Mouse (Mus musculus) layer of hippocampus, postnatal 14 days (tissue): Measurements from ENCODE around the gene Rab2b. TPM values are rescaled to one million over a fixed set of nuclear protein-coding genes. Genes with fewer than 3 reads are reported as not detected.
"Not testable (repeated sequence)": the region's sequence is repeated elsewhere in the genome, so short reads cannot be mapped to it uniquely, and the experiment has no call there.

Source experiments
- DNase-seq, 2 experiments: peaks; one replicate each; pipeline ENCODE4 v3.0.0; 2021 to 2022; ENCODE audit warnings: low spot score in 2 of 2, mixed read lengths in 1 of 2
- long read RNA-seq, 2 experiments: library from polyadenylated mRNA; stranded (forward); transcript quantifications; one replicate each; pipeline ENCODE4 v2.0.0; 2021
- total RNA-seq, 2 experiments: library from RNA; stranded (reverse); gene quantifications; 2 replicates each; pipeline ENCODE4 v1.2.3; 2021

Gene Rab2b
- total RNA-seq = 10 to 100 TPM; 34.6 to 38.0 TPM
- long read RNA-seq, experiment 1, transcript Rab2b-201 (8 exons, 2,906 nt) = major isoform, 25 of 38 reads
- long read RNA-seq, experiment 1, partial matches to known transcripts = 2 of 38 reads
- long read RNA-seq, experiment 1, other reads (novel, unspliced or antisense) = 11 of 38 reads
- long read RNA-seq, experiment 2, transcript Rab2b-201 (8 exons, 2,906 nt) = major isoform, 40 of 59 reads
- long read RNA-seq, experiment 2, partial matches to known transcripts = 2 of 59 reads
- long read RNA-seq, experiment 2, other reads (novel, unspliced or antisense) = 14 of 59 reads

DNA sequence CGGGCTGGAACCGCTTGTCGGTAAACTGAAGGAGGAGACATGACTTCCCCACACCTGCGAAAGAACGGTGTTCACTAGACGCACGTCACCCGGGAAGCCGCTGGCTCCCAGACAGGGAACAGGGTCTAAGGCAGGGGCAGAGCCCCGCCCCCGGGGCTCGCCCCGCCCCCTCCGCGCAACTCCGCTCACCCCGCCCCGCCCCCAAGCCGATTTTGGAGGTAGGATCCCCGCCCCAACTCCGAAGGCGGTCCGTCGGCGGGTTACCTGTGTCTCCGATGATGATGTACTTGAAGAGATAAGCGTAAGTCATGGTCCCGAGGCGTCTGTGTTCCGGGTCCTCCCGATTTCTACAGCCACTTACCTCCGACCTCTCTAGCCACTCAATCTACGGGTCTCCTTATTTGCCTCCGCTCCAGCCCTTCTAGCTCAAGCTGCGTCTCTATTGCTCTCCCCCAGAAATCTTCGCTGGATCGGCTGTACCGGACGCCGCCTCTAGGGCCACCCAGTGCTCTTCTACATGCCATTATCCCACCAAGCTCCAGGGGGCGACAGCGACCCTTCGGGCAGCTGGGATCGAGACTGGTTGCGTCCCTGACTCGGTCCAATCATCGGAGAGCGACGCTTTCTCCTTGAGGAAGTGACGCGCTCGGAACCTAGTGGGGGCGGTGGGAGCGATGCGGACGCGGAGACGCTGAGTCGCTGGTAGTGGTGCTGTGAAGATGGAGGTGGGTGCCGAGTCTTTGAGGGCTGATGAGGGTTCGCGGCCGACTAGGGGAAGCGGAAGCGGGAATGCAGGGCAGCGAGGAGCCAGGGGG lies at the start of gene Rab2b, which contains the start of gene Tox4:
Rab2b (minus strand) TSS at position 614 of the 815 bp plus-strand sequence.
Tox4 (plus strand) TSS at position 215 of the 815 bp plus-strand sequence.
- peak; percentile 100 for DNase-seq

GRCm38 (mm10) chr14:52327910-52328812 lies 48.8 kb upstream of the Rab2b start, which contains the start of gene Sall2:
Sall2 (minus strand) TSS chr14:52328762.
- DNase-seq = no peak

- no peak for DNase-seq
Measured at GRCm38 (mm10) chr14:52327375-52327901, 48.1 kb upstream of the Rab2b start.

DNA sequence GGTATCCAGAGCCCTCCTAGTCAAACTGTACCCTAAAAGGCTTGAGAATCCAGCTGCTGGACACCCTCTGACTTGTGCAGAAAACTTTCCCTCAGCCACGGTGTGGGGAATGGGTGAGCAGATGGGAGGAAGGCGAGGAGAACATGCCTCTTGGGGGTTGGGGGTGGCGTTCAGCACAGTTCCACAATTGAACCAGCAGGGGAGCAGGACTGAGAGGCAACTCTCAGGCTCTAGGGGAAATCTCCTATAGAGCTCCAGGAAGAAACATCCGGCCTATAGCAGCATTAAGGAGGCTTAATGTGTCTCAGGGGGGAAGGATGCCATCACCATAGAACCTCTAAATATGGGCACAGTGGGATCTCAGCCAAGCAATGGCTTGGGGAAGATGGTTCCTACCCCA lies 46.5 kb upstream of the Rab2b start:
- DNase-seq = no peak

GRCm38 (mm10) chr14:52319361-52319760 lies 40.0 kb upstream of the Rab2b start:
- no peak for DNase-seq

DNA sequence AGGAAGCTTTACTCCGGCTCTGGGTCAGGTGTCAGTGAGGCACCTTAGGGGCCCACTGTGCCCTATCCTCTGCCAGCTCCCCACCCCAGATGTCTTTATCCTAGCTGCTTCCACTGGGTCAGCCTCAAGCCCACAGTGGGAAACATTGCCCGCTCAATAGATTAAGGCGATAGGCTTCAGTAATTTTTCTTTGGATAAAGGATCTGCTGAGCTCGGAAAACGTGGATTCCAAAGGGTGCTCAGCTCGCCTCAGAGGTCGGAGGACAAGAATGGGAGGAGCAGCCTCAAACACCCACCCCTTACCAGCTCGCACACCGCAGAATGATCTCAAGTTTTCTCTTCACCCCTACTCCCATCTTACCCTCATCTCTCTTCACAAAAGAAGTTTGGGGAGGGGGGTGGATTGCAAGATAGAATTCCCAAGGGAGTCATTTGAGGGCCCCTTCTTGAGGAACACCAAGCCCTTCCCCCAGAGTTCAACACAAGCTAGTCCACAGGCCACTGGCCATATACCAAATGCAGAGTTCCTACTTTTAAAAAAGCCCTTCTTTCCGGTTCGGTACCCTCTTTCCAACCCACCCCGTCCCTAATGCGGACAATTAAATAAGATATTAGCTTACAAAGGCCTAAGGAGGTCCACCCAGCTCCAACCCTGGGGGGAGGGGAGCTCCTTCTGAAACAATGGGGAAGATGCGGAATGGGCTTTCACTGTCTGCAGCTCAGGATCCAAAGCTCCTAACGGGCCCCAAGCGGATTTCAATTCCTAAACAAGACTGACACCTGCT lies 37.3 kb upstream of the Rab2b start:
- no peak for DNase-seq

DNA sequence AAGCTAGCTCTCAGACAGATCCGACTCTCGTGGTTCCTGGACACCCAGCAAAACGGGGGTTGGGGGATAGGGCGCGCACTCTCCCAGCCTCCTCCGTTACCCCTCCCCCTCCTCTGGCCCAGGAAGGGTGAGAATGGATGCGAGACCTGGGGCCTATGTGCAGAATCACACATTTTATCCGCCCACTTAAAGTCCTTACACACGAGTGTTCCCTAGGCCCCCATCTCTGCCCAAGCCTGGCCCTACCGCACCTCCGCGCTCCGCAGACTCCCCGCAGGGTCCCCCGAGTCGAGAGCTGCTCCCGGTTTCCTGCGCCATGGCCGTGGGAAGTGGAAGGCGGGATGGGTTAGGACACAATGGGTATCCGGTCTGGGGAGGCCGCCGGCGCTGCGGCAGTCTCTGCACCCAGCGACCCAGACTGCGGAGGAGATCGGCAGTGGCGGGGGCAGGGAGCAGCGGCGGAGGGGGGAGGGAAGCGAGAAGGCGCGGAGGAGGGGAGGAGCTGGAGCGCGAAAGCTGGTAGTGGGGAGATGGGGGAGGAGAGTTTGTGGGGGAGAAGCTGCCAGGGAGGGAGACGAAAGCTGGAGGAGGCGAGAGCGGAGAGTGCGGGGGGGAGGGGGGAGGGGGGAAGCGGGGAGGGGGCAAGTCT lies 36.6 kb upstream of the Rab2b start:
- peak; percentile 73 to 79 for DNase-seq

- no peak for DNase-seq
Measured at GRCm38 (mm10) chr14:52315283-52315780, 36.0 kb upstream of the Rab2b start.

- DNase-seq = no peak
Measured at GRCm38 (mm10) chr14:52314808-52315150, 35.4 kb upstream of the Rab2b start.

DNA sequence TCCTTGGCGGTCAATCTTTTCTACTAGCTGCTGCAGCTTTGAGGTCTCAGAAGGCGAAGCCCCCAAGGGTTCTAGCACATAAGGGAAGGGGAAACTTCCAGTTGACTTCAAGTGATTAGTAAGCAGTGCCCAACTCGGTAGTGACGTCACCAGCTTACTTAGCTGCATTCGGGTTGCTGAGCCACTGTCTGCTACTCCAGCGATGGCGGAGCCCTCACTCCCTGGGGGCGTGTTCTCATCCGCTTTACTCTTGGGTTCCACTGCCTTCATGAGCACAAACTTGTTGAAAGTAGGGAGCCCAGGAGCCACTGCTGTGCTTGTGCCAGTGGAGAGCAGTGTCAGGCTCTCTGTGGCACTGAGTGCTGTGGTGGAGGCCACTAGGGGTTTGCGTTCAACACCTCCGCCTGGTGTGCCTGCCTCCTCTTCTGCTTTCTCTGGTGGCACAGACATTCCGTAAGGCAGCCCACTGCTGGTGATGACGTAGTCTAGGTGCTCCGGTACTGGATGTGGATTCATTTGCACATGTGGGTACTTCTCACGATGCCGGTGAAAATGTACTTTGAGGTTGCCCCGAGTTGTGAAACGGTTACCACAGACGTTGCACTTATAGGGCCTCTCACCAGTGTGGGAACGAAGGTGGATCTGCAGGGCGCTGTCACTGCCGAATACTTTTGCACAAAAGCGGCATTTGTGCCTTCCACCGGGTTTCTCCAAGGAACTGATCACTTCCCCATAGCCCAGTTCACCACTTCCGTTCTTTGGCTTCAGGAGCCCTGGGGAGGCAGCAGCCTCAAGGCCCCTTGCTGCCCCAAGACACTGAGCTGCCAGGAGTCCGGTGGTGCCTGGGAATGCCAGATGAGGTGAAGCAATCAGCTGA lies 34.8 kb upstream of the Rab2b start:
- no peak for DNase-seq

- peak in 1 of 2 experiments; percentile 45 for DNase-seq
Measured at GRCm38 (mm10) chr14:52310906-52311305, 31.6 kb upstream of the Rab2b start.

GRCm38 (mm10) chr14:52310343-52310742 lies 31.0 kb upstream of the Rab2b start:
- not testable (repeated sequence) for DNase-seq

DNA sequence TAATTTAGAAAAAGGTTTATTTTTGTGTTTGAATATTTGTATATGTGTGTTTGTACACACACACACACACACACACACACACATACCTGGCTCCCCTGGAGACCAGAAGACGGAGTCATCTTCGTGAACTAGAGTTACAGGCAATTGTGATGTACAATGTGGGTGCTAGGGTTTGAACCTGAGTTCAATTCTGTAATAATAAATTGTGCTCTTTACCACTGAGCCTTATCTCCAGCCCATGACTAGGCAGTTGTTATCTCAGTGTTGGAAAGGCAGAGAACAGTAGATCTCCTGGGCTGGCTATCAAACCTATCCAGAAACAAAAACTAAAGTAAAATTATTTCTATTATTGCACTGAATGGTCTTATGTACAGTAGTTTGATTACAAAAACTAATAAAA lies 26.8 kb upstream of the Rab2b start:
- DNase-seq = no peak

- peak; percentile 90 to 95 for DNase-seq
Measured at GRCm38 (mm10) chr14:52304644-52305271, 25.4 kb upstream of the Rab2b start, which contains the start of gene Mettl3. Mettl3 (minus strand) TSS chr14:52305128.

DNA sequence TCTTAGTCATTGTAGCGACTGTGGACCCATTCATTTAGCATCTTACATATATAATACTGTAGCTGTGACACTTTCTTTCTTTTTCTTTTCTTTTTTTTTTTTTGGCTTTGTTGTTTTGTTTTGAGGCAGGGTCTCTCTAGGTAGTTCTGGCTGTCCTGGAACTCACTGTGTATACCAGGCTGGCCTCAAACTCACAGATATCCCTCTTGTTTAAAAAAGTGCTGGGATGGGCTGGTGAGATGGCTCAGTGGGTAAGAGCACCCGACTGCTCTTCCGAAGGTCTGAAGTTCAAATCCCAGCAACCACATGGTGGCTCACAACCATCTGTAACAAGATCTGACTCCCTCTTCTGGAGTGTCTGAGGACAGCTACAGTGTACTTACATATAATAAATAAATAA lies 24.2 kb upstream of the Rab2b start:
- DNase-seq = not testable (repeated sequence)

DNA sequence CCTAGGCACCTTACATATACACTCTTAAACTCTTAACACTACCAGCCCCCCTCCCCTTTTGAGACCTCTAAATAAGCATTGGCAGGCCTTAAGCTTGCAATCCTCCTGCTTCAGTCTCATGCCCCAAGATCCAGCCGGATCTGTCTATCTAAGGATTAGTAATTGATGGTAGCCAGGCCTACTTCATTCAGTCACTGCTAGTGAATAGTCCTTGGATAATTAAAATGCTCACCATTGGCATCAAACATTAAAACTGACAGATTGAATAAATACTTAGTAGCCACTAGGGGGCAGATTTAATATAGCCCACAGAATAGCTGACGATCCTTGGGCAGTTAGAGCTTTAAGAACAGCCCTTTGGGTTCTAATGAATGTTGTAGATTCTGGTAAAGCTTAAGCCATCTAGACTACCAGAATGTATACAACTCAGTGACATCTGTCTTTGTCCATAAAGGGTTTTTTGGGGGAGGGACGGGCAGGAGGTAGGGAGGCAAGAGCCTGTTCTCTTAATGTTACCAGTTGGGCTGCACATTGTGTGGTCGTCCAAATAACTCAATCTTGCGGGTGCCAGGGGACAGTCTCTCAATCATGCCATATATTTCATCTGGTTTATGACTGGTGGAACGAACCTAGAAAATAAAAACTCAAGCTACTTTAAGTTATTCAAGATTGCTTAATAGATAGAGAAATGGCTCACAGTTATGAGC lies 16.4 kb upstream of the Rab2b start:
- no peak for DNase-seq

DNA sequence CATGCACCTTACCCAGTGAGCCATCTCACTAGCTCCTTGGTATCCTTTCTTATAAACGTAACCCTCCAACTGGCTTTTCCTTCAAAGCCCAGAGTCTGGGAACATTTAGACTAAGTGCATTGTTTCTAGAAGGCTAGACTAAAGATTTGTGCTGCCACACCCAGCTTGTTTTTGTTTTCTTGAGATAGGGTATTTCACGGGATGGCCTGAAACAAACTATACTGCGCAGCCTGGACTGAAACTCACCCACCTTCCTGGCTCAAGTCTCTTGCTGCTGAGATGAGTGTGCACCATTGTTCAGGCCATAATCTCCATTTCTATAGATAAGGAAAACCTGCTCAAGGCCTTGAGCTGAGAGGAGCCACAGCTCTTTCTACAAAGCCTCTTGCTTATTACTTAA lies 4.8 kb upstream of the Rab2b start:
- no peak for DNase-seq
